17 mouse cellular contexts compared by ENCODE assay signal in genomic region chr8:84736521-84736920, GRCm38 (mm10). TPM values are rescaled to one million over a fixed set of nuclear protein-coding genes. Genes with fewer than 3 reads are reported as not detected.
DNase-seq lines count a peak whose midpoint lies in the region; ATAC-seq and TF ChIP-seq lines count a peak whose summit lies in the region.
"Had no signal": no experiment of that assay in that cellular context is flagged by ENCODE, and none has a peak within 500 bp of the region (broad histone marks: within the 10 kb centered on the region; RNA-seq: fewer than 3 reads in every experiment).

No protein-coding gene starts in this region.

- ATAC-seq in heart, embryonic 11.5 days (replicated peaks; ENCODE audit: insufficient number of reproducible peaks, low FRiP score, low TSS enrichment) = no peak
- ATAC-seq in liver, embryonic 11.5 days (replicated peaks; ENCODE audit: low FRiP score) = no peak
- ATAC-seq in limb, embryonic 13.5 days (ENCODE audit: low FRiP score, low read depth) = no peak
- ATAC-seq: CD4-positive, CD25-positive, alpha-beta regulatory T cell, adult 4 months; intestine, embryonic 15.5 days had no signal

- no peak overlapping the region; the same call in 1 of the 2 replicates for H3K9ac ChIP-seq in heart, embryonic 11.5 days (ENCODE audit: low read depth, low read length)
- no peak overlapping the region for H3K9ac ChIP-seq in liver, embryonic 11.5 days (ENCODE audit: low read depth, low read length)
- H3K9ac ChIP-seq in limb, embryonic 13.5 days = peak overlapping the region; percentile 48; the same call in 1 of the 2 replicates
- H3K9ac ChIP-seq: embryonic facial prominence, embryonic 15.5 days; intestine, embryonic 15.5 days; kidney, embryonic 15.5 days; liver, embryonic 14.5 days had no signal

- 86% methylated on average over 4 of the region's 4 CpGs for WGBS in heart, embryonic 10.5 days
- WGBS in heart, embryonic 11.5 days (ENCODE audit: insufficient replicate concordance) = 90% methylated on average over 4 of the region's 4 CpGs
- 85% methylated on average over 4 of the region's 4 CpGs for WGBS in liver, embryonic 11.5 days
- WGBS in limb, embryonic 13.5 days = 79% methylated on average over 4 of the region's 4 CpGs

- TF ChIP-seq CTCF in cortical plate, adult 2 months (IDR thresholded peaks at IDR 0.05; ENCODE audit: extremely low read depth, insufficient read depth, low read length) = no peak

- no peaks in the 10 kb centered on the region for H3K9me3 ChIP-seq in heart, embryonic 10.5 days
- H3K9me3 ChIP-seq in heart, embryonic 11.5 days (replicated peaks; ENCODE audit: control insufficient read depth, low read length) = no peaks in the 10 kb centered on the region
- no peaks in the 10 kb centered on the region for H3K9me3 ChIP-seq in liver, embryonic 11.5 days (ENCODE audit: control insufficient read depth, low read length)
- H3K9me3 ChIP-seq in limb, embryonic 13.5 days = no peaks in the 10 kb centered on the region
- H3K9me3 ChIP-seq: embryonic facial prominence, embryonic 15.5 days; intestine, embryonic 15.5 days; kidney, embryonic 15.5 days had no signal

- no peak for DNase-seq in heart, embryonic 10.5 days (ENCODE audit: low spot score)
- DNase-seq in liver, embryonic 11.5 days (ENCODE audit: low spot score) = no peak
- DNase-seq in liver = no peak
- DNase-seq in spleen, postnatal 36 days (ENCODE audit: low spot score in 2 of 2) = no peak
- no peak for DNase-seq in layer of hippocampus, adult 11-12 months (ENCODE audit: low spot score)
- DNase-seq: gastrocnemius, postnatal 36 days; midbrain, embryonic 14.5 days; right cerebral cortex, postnatal 14 days had no signal

- TF ChIP-seq POLR2A in cortical plate, adult 2 months (IDR thresholded peaks at IDR 0.05; ENCODE audit: extremely low read depth, insufficient read depth, low read length) = no peak

- no peaks in the 10 kb centered on the region for H3K36me3 ChIP-seq in heart, embryonic 10.5 days
- no peaks in the 10 kb centered on the region for H3K36me3 ChIP-seq in heart, embryonic 11.5 days (ENCODE audit: control insufficient read depth, insufficient read depth, low read length)
- H3K36me3 ChIP-seq in liver, embryonic 11.5 days (ENCODE audit: control insufficient read depth, insufficient read depth, low read length) = no peaks in the 10 kb centered on the region
- H3K36me3 ChIP-seq in limb, embryonic 13.5 days = peaks cover 22% of the 10 kb centered on the region
- H3K36me3 ChIP-seq: embryonic facial prominence, embryonic 15.5 days; intestine, embryonic 15.5 days; kidney, embryonic 15.5 days had no signal

- peak overlapping the region; percentile 65 for H3K27ac ChIP-seq in heart, embryonic 10.5 days
- H3K27ac ChIP-seq in heart, embryonic 11.5 days (ENCODE audit: low read depth, low read length) = no peak overlapping the region
- 0 out of 2 replicates have a peak overlapping the region, but pooled peaks have one; percentile 13 for H3K27ac ChIP-seq in liver, embryonic 11.5 days (ENCODE audit: low read depth, low read length)
- peak overlapping the region; percentile 8; the same call in 1 of the 2 replicates for H3K27ac ChIP-seq in cortical plate, adult 2 months (ENCODE audit: insufficient read depth, low read length)
- H3K27ac ChIP-seq in limb, embryonic 13.5 days = 0 out of 2 replicates have a peak overlapping the region, but pooled peaks have one; percentile 44
- H3K27ac ChIP-seq: embryonic facial prominence, embryonic 15.5 days; intestine, embryonic 15.5 days; kidney, embryonic 15.5 days; liver, embryonic 14.5 days; macrophage had no signal

- no peak overlapping the region for H3K4me3 ChIP-seq in heart, embryonic 10.5 days
- H3K4me3 ChIP-seq in heart, embryonic 11.5 days (ENCODE audit: low read depth, low read length) = no peak overlapping the region
- H3K4me3 ChIP-seq in liver, embryonic 11.5 days (ENCODE audit: low read depth, low read length) = no peak overlapping the region
- H3K4me3 ChIP-seq in cortical plate, adult 2 months (ENCODE audit: insufficient read depth, low read length) = no peak overlapping the region
- H3K4me3 ChIP-seq in limb, embryonic 13.5 days = no peak overlapping the region
- H3K4me3 ChIP-seq: embryonic facial prominence, embryonic 15.5 days; intestine, embryonic 15.5 days; kidney, embryonic 15.5 days had no signal

- H3K4me1 ChIP-seq in heart, embryonic 10.5 days = peaks cover 72% of the 10 kb centered on the region
- H3K4me1 ChIP-seq in heart, embryonic 11.5 days (ENCODE audit: control insufficient read depth, insufficient read depth, low read length) = peaks cover 58% of the 10 kb centered on the region
- H3K4me1 ChIP-seq in liver, embryonic 11.5 days (replicated peaks; ENCODE audit: control insufficient read depth, insufficient read depth, low read length) = peaks cover 40% of the 10 kb centered on the region
- peaks cover 25% of the 10 kb centered on the region for H3K4me1 ChIP-seq in cortical plate, adult 2 months (ENCODE audit: control insufficient read depth, insufficient read depth, low read length)
- peaks cover 98% of the 10 kb centered on the region for H3K4me1 ChIP-seq in limb, embryonic 13.5 days

- no peak overlapping the region for H3K4me2 ChIP-seq in heart, embryonic 11.5 days
- H3K4me2 ChIP-seq in liver, embryonic 11.5 days = no peak overlapping the region
- no peak overlapping the region for H3K4me2 ChIP-seq in limb, embryonic 13.5 days (replicated peaks)
- H3K4me2 ChIP-seq: embryonic facial prominence, embryonic 15.5 days; intestine, embryonic 15.5 days; kidney, embryonic 15.5 days had no signal

- peaks cover 98% of the 10 kb centered on the region for H3K27me3 ChIP-seq in heart, embryonic 10.5 days (ENCODE audit: insufficient read depth, poor library complexity, severe bottlenecking)
- H3K27me3 ChIP-seq in heart, embryonic 11.5 days (ENCODE audit: control insufficient read depth, insufficient read depth, low read length) = peaks cover 37% of the 10 kb centered on the region
- peaks cover 64% of the 10 kb centered on the region for H3K27me3 ChIP-seq in liver, embryonic 11.5 days (replicated peaks; ENCODE audit: control insufficient read depth, insufficient read depth, low read length)
- H3K27me3 ChIP-seq in limb, embryonic 13.5 days = 0 out of 2 replicates have a peak, but pooled peaks cover 9% of the 10 kb centered on the region
- H3K27me3 ChIP-seq: embryonic facial prominence, embryonic 15.5 days had no signal

RNA-seq across cellular contexts. Expression of gene G430095P16Rik, which starts 13.7 kb away (rescaled TPM):
- 2.1 and 3.2 TPM in 2 replicates for polyA plus RNA-seq in heart, embryonic 10.5 days (2016; fragmentation: Nextera tagmentation; extraction: Ambion mirVana)
- polyA plus RNA-seq in heart, embryonic 11.5 days (2014; fragmentation: Nextera tagmentation; extraction: Ambion mirVana) = 3.4 and 5.4 TPM in 2 replicates
- polyA plus RNA-seq in liver, embryonic 11.5 days (2014; fragmentation: Nextera tagmentation; extraction: Ambion mirVana) = 11.8 and 12.3 TPM in 2 replicates
- 0.30 and 0.42 TPM in 2 replicates for polyA plus RNA-seq in cortical plate, adult 2 months (2012; rRNA removed)
- polyA plus RNA-seq in limb, embryonic 13.5 days (2015; fragmentation: Nextera tagmentation; extraction: Ambion mirVana) = 7.1 and 9.8 TPM in 2 replicates
- polyA plus RNA-seq: macrophage had no signal

RNA-seq across cellular contexts. Expression of gene Lyl1, which starts 35.3 kb away (rescaled TPM):
- polyA plus RNA-seq in heart, embryonic 10.5 days (2016; fragmentation: Nextera tagmentation; extraction: Ambion mirVana) = 18.5 and 19.3 TPM in 2 replicates
- polyA plus RNA-seq in heart, embryonic 11.5 days (2014; fragmentation: Nextera tagmentation; extraction: Ambion mirVana) = 19.5 and 22.9 TPM in 2 replicates
- 67.9 and 68.6 TPM in 2 replicates for polyA plus RNA-seq in liver, embryonic 11.5 days (2014; fragmentation: Nextera tagmentation; extraction: Ambion mirVana)
- polyA plus RNA-seq in cortical plate, adult 2 months (2012; rRNA removed) = 3.3 and 3.4 TPM in 2 replicates
- 4.1 and 4.9 TPM in 2 replicates for polyA plus RNA-seq in limb, embryonic 13.5 days (2015; fragmentation: Nextera tagmentation; extraction: Ambion mirVana)

RNA-seq across cellular contexts. Expression of gene Nacc1, which starts 48.9 kb away (rescaled TPM):
- 22.2 and 25.0 TPM in 2 replicates for polyA plus RNA-seq in heart, embryonic 10.5 days (2016; fragmentation: Nextera tagmentation; extraction: Ambion mirVana)
- 19.1 and 19.6 TPM in 2 replicates for polyA plus RNA-seq in heart, embryonic 11.5 days (2014; fragmentation: Nextera tagmentation; extraction: Ambion mirVana)
- 23.0 and 25.2 TPM in 2 replicates for polyA plus RNA-seq in liver, embryonic 11.5 days (2014; fragmentation: Nextera tagmentation; extraction: Ambion mirVana)
- 86.5 and 86.7 TPM in 2 replicates for polyA plus RNA-seq in cortical plate, adult 2 months (2012; rRNA removed)
- polyA plus RNA-seq in limb, embryonic 13.5 days (2015; fragmentation: Nextera tagmentation; extraction: Ambion mirVana) = 15.0 and 15.2 TPM in 2 replicates

RNA-seq across cellular contexts. Expression of gene Trmt1, which starts 50.4 kb away (rescaled TPM):
- polyA plus RNA-seq in heart, embryonic 10.5 days (2016; fragmentation: Nextera tagmentation; extraction: Ambion mirVana) = 59.8 and 64.6 TPM in 2 replicates
- polyA plus RNA-seq in heart, embryonic 11.5 days (2014; fragmentation: Nextera tagmentation; extraction: Ambion mirVana) = 49.7 and 51.6 TPM in 2 replicates
- 94.1 and 95.6 TPM in 2 replicates for polyA plus RNA-seq in liver, embryonic 11.5 days (2014; fragmentation: Nextera tagmentation; extraction: Ambion mirVana)
- polyA plus RNA-seq in cortical plate, adult 2 months (2012; rRNA removed) = 145 and 185 TPM in 2 replicates
- 70.8 and 72.7 TPM in 2 replicates for polyA plus RNA-seq in limb, embryonic 13.5 days (2015; fragmentation: Nextera tagmentation; extraction: Ambion mirVana)
